Mouse (Mus musculus): ENCODE results near the gene Sdf4.

Gene Sdf4

DNA sequence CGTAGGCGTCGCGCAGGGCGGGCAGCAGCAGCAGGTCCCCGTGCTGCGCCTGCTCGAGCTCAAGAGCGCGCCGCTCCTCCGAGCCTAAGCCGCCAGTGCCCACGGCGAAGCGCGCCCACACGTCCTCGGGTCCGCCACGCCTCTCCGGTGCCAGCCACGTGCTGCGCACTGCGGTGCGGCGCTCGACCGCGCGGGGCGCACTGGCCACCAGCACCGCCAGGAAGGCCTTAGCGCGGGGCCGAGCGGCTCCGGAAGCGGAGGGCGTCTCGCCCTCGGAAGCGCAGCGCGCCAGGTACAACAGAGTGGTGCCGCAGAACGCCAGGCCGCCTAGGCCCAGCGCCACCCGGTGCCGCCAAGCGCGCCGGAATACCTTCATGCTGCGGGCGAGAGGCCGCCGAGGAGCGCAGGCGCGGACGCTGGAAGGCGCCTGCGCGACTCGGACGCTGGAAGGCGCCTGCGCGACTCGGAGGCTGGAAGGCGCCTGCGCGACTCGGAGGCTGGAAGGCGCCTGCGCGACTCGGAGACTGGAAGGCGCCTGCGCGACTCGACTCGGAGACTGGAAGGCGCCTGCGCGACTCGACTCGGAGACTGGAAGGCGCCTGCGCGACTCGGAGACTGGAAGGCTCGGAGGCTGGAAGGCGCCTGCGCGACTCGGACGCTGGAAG lies at the start of gene Sdf4, which contains the start of gene B3galt6:
TSS of gene Sdf4 (plus strand) at position 632 of the 665 bp plus-strand sequence.
TSS of gene B3galt6 (minus strand) at position 409 of the 665 bp plus-strand sequence.
- peak; percentile 79 for DNase-seq (ENCODE audit: low spot score)

DNA sequence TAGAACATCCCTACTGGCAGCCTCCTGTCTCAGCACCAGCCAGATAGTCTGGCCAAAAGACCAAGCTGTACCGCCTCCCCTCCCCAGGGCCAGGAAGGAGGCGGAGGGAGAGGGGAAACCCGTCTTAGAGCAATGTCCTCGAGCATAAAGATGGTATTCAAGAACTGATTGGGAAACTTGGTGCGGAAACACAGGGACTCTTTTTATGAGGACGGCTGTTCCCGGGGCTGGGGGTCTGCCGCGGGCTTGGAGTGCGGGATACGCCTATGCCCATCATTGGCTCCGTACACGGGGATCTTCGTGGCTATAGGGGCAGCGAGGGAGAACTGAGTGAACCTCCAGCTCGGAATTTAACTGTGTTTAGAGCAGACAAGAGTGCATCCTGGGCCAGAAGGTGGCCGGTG lies 49.6 kb upstream of the Sdf4 start:
- peak; percentile 29 for DNase-seq (ENCODE audit: low spot score)

DNA sequence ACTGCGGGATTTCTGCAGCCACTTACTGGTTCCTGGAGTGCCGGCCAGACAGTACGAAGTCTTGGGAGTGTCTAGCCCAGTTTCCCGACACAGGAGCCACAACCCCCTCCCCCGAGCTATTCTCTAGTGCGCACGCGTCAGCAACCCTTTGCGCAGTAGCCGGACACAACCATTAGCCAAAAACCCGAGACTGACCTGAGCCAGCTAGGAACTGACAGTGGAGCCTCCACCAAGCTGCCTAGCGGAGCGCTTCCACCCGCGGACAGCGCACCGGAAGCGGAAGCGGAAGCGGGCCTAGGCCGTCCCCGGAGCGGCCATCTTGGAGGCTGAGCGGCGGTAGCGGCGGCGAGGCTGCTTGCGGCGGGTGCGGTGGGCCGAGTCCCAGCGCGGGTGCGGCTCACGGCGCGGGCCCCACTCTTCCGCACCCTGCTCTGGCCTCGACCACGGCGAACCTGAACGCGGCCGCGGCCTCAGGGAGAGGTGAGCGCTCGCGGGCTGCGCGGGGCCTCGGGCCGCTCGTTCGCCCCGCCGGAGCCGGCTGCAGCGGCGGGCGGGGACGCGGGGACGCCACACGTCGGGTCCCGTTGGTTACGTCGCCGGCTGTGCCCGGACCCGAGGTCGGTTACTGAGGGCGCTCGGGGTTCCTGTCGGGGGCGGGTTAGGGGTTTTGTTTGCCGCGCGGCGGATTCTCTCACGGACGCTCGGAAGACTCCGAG lies 49.0 kb upstream of the Sdf4 start, which contains the start of gene Ube2j2:
TSS of gene Ube2j2 (plus strand) at position 298 of the 716 bp plus-strand sequence.
- peak; percentile 97 for DNase-seq (ENCODE audit: low spot score)

DNA sequence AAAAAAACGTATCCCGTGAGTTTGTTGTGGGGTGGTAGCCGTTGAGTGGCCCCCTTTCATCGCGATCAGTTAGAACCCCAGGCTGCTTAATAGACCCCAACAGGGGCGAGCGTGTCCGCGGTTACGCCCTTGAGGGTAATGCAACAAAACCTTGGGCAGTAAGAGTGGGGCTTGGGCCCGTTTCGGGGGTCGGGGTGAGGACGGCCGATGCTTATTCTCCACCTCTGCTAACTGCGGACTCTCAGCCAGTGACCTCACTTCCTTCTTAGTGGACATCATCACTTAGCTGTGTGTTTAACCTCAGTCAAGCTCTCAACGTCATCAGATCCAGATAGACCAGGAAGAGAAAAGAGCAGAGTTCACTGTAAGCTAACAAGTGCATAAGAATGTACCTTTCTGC lies 48.4 kb upstream of the Sdf4 start:
- DNase-seq (ENCODE audit: low spot score) = peak; percentile 27

DNA sequence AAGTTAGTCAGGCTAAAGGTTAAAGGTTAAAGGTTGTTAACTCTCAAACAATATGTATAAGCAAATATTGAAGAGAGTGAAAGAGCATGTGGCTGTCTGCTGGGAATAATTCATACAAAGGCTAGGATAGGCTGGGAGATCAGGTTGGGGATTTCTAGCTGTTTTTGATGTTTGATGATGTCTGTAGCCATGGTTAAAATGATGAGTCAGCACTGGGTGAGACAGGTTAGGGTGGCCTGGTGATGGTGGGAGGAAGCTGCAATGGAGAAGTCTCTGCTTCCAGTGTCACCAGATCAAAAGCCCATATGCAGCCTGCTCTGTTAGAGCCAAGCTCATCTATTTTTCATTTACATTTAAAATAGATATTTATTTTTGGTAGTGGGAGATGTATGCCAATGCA lies 45.6 kb upstream of the Sdf4 start:
- no peak for DNase-seq (ENCODE audit: low spot score)

DNA sequence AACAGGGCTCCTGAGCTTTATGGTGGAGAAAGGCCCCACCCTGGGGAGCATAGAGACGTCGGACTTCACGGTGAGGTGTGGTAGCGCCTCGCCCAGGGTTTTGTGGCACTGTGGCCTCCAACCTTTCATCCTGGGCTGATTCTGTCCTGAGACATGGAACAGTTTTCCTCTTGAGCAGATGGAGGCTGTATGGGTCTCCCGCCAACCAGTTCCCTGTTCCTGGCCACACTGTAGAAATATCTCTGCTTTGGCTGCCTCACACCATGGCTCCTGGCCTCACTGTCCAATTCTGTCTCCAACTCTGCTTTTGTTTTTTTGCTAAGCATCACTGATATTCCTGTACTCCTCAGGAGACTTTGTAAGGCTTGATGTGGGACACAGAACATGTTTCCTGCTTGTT lies 37.2 kb upstream of the Sdf4 start:
- DNase-seq (ENCODE audit: low spot score) = no peak

DNA sequence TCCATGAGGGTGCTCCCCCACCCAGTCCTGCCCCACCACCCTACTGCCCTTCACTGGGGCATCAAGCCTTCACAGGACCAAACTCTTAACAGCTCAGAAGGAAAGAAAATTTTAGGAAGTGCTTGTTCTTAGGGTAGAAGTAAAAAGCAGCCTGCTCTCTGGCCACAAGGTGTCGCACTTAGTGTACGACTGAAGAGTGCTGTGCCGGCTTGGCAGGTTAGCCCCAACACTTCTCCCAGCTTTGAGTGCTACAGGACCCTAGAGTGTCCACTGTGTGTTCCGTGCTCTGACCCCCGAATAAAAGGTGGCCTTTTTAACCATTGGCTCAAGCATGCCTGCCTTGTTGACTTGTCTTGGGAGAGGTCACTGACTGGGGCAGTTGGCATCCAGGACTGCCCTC lies 33.4 kb upstream of the Sdf4 start:
- DNase-seq (ENCODE audit: low spot score) = peak; percentile 90

DNA sequence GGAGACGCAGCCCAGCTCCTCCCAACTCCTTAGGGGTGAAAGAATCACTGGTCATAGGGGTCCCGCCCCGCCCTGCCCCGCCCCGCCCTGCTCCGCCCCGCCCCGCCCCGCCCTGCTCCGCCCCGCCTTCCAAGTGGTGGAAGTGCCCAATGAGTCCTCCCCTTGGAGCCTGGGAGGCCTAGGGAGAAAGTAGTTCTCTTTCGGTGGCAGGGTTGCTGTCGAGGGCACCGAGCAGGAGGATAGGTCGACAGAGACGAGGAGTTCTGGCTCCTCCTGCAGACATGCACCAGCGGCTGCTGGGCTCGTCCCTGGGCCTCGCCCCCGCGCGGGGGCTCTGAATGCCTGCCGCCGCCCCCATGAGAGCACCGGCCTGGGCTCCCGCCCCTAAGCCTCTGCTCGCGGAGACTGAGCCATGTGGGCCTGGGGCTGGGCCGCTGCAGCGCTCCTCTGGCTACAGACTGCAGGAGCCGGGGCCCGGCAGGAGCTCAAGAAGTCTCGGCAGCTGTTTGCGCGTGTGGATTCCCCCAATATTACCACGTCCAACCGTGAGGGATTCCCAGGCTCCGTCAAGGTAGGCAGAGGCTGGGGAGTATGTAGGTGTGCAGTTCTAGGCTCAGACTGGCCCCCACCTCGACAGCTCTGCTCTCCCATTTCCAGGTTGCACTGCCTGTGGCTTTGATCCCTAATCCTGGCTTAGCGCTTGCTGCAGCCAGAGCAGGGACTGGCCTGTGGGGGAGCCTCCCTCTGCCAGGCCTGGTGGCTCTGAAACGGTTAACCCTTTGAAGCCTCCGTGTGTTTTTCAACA lies 30.3 kb upstream of the Sdf4 start, which contains the start of gene C1qtnf12:
TSS of gene C1qtnf12 (plus strand) at position 152 of the 805 bp plus-strand sequence.
- DNase-seq (ENCODE audit: low spot score) = peak; percentile 72

DNA sequence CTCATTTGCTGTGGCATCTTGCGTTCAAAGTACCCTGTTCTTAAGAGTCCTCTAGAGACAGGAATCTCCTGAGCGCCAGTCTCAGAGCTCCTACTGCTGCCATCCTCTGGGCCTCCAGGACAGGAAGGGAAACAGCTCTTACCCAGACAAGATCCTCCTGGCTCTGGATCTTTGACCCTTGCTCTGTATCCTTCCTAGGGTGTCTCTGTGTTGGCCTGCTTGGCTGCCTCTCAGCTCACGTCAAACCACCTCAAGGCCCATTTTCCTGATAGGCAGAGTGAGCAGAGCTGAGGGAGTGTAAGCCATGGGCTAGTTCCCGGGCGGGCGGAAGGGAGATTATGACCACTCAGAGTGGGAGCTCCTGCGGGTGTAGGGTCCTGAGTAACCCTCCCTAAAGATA lies 29.6 kb upstream of the Sdf4 start:
- DNase-seq (ENCODE audit: low spot score) = no peak

DNA sequence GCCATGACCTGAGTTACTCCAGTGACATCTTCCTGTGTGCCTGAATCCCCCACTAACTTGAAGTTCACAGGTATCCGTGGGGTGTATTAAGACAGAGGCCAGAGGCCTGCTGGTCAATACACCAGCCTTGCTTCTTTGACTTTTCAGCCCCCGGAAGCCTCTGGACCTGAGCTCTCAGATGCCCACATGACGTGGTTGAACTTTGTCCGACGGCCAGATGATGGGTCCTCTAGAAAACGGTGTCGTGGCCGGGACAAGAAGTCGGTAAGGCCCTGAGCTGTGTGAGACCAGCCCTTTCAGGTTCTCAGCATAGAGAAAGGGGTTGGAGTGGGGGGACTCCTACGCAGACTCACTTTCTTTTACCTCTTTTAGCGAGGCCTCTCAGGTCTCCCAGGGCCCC lies 28.3 kb upstream of the Sdf4 start:
- DNase-seq (ENCODE audit: low spot score) = no peak

DNA sequence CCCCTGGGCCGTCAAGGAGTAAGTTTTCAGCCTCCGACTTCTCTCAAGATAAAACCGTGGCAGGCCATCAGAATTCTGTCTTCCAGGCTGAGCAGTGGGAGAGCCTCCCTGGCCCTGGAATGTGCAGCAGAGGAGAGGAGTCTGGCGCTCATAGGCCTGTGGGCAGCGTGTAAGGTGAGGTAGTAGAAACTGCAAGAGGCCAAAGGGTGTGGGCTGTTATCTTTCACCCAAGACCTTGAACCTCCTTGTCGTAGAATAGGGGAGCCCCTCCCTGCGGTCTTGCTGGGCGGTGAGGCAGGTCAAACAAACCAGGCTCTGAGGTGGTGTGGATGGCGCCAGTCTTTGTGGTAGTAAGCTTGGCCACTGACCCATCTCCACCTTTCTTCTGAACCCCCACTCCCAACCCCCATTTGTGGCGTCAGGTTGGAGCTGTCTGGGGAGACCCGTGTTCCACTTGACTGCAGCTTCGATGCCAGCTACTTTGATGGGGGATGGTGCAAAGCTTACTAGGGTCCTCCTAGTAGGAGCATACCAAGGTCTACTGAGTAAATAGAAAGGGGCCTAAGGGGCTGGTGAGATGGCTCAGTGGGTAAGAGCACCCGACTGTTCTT lies 23.5 kb upstream of the Sdf4 start:
- DNase-seq (ENCODE audit: low spot score) = no peak

DNA sequence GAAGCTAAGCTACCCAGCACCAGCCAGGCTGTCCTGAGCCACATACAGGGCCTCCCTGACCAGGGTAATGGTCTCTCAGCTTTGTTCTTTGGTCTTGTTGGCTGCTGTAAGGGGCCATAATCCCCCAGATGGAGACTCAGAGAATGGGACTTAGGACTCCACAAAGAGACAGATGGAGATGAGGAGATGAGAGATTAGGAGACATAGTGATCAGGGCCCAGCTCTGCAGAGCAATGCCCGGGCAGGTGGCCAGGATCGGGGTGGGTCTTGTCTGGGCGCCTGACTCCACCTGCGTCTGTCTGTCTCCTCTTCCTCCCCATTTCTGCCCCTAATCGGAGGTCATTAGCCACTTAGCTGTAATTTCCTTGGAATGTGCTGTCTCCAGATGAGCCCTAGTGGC lies 22.4 kb upstream of the Sdf4 start:
- no peak for DNase-seq (ENCODE audit: low spot score)

DNA sequence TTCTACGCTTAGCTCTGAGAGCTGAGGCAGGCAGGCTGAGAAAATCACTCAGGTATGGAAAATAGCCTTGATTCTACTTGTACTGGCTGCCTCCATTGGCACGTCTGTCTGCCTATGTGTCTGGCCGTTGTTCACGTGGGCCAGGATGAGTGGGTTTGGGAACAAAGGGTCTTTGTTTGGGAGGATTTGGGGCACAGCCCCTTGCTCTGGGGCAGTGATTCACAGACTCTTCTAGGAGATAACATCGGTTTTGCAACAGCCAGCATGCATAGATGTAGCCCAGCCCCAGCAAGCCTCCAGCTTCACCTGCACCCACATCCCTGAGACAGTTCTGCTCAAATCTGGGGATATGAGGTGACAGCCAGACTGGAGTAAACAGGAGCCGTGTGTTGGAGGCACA lies 20.0 kb upstream of the Sdf4 start:
- no peak for DNase-seq (ENCODE audit: low spot score)

DNA sequence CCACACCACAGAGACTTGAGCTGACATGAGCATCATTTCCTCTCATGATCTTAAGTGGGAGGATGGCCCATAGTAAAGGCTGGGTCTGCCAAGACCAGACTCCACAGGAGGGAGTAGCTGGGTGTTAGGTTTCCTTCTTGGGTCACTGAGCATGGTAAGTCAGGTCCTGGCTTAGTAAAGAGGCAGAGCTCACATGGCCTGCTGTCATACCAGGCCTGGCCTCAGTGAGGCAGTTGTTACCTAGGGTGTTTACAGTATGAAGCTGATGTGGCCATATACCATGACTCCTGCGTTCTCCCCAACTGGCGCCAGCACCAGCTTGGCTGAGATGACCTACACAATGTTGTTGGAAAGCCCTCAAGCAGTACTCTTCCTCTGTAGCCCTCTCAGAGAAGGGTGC lies 19.4 kb upstream of the Sdf4 start:
- no peak for DNase-seq (ENCODE audit: low spot score)

DNA sequence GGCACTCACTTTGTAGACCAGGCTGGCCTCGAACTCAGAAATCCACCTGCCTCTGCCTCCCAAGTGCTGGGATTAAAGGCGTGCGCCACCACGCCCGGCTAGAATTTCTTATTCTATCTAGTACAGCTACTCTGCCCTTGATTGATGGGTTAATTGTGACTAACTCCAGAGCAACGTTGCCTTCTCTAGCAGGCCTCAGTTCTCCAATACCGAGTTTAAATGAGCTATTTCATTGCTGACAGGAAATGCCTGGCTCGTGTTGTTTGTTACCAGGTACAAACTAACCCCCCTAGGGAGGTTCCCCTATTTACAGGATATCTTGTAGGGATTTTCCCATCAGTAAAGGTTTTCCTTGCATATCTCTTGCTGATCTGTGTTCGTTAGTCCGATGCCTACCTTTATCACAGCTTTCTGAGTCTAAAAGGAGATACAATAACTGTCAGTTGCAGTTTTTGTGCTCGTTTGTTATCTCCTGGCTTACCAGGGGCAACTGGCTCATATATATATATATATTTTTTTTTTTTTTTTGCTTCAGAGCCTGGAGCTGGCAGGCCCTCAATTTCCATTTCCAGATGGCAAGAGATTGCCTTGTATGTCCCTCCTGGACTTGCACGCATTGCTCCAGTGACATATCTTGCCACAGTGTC lies 11.1 kb upstream of the Sdf4 start:
- DNase-seq (ENCODE audit: low spot score) = no peak

DNA sequence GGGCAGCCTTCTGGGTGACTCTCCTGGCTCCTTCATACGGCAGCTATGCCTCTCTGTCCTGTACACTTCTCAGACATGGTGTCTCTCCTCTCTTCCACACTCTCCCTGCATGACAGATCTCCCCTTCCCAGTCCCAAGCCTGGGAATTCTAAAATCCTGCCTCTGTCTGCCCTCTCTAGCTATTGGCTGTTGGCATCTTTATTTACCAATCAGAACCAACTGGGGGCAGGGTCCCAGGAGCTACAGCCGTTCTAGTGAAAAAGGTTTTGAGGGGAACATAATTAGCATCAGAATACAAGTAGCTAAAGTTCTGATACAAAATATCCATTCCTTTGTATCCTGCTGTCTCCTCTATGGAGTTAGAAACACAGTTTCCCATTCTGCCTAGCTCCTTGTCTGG lies 8.9 kb upstream of the Sdf4 start:
- no peak for DNase-seq (ENCODE audit: low spot score)

DNA sequence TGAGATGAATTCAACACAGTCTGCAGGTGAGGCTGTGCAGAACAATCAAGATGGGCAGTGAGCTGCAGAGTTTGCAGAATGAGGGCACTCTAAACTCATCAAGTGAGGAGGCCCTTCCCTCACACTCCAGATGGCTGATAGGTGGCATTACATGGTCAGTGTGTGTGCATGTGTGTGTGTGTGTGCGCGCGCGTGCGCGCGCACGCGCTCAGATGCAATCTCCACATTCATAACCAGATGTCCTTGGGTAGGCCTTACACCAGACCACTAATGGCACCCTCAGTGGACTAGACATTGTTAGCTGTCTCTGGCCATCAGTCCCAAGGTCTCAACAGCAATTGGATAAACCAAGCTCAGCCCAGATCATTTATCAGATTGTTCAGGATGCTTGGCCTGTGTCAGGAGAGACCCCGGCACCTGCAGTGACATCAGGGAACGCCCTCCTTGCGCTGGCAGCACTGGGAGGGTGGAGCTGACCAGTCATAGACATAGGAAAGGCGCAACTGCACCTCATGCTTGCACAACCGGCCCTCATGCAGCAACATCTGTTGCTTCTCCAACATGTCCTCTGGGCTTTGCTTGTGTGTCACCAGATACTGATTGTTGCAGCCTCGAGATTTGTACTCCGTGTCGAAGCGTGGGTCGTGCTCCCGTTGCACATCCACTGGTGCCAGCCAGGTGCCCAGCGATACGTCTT lies 1.3 kb upstream of the Sdf4 start:
- no peak for DNase-seq (ENCODE audit: low spot score)

DNA sequence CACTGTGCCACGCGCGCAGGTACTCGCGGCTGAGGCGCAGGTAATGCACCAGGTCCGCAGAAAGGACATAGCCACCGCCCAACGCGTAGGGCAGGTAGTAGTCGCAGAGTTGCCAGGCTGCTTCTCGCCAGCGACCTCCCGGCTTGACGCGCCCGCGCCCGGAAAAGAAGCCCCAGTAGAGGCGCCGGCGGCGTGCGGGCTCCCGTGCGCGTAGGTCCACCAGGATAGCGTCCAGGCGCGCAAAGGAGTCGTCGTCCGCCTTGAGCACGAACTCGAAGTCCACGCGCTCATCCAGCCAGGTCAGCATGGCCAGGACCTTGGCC lies 803 bp upstream of the Sdf4 start:
- DNase-seq (ENCODE audit: low spot score) = no peak

DNA sequence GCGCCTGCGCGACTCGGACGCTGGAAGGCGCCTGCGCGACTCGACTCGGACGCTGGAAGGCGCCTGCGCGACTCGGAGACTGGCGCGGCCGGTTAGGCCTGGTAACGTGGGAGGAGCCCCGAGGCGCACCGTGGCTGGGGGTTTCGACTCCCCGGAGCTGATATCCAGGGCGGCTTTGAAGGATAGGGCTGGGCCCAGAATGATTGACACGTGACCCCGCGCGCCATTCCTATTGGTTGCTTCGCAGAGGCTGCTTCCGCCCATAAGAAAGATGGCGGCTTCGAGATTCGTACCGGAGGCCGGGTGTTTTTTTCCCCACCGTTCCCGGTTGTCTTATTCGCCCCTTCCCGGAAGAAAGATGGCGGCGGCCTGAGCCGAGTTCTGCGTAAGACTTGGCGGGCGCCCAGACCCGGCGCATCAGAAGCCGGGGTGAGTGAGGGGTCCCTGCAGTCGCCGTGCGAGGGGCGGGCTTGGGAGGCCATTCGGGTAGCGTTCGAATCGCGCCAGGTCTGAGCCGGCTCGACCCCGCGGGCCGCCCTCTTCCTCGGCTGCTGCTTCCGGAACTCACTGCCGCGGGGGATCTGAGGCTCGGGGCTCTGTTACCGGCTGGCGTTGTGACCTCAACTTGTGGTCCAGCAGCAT lies 355 bp downstream of the Sdf4 start:
- DNase-seq (ENCODE audit: low spot score) = peak; percentile 97

DNA sequence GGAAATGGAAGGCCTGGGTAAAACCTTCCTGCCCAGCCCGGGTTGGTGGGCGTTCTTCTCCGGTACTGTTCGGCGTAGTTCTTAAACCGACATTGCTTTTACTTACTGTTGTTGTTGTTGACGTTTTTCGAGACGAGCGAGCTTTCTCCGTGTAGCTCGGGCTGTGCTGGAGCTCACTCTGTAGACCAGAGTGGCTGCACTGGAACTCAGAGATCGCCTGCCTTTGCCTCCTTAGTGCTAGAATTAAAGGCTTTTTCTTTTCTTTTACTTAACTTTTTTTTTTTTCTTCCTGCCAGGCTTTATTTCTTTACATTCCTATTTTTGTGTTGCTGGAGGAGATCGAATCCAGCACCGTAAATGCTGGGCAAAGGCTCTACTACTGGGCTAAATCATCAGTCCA lies 934 bp downstream of the Sdf4 start:
- no peak for DNase-seq (ENCODE audit: low spot score)

DNA sequence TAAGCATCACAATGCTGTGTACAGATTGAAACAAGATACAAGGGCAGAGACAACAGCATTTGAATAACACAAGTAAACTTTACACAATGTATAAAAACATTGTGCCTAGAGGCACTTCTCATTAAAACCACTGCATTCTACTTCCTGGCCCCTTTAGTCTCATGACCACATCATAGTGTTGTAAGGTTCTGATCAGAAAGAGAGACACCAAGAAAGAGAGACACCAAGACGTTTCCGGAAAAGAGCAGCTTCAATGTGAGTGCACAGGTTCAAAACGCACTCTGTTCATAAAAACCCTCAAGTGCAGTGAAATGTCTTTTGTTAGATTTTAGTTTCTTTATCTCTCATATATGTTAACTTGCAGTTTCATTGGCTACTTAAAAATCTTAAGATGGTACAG lies 11.4 kb downstream of the Sdf4 start:
- DNase-seq (ENCODE audit: low spot score) = no peak

Data from embryo, embryonic 10.5 days (tissue).